Mouse (Mus musculus) spleen, adult 2 months (tissue): ENCODE measurements around the gene Map3k19. TPM values are rescaled to one million over a fixed set of nuclear protein-coding genes. Genes with fewer than 3 reads are reported as not detected.

Source experiments
- DNase-seq, 2 experiments: peaks; one replicate each; pipeline versions ENCODE4 v3.0.0 to v3.0.0-alpha.2; 2012 to 2021; ENCODE audit warnings: low spot score in 2 of 2, low read depth in 1 of 2
- H3K27ac ChIP-seq: fragments of 200-500 bp; 2 replicates; pipeline ENCODE4 v1.5.1; 2012; ENCODE audit warnings: low read length, inconsistent platforms; ENCODE audit not compliant: insufficient read depth
- H3K27me3 ChIP-seq: fragments of 200-500 bp; 2 replicates; pipeline ENCODE4 v1.6.1; 2012; ENCODE audit warnings: mild to moderate bottlenecking, moderate library complexity, low read length, inconsistent platforms; ENCODE audit not compliant: control insufficient read depth, insufficient read depth
- H3K36me3 ChIP-seq: fragments of 200-500 bp; 2 replicates; pipeline ENCODE4 v1.6.1; 2012; ENCODE audit warnings: mild to moderate bottlenecking, low read length, inconsistent platforms; ENCODE audit not compliant: control insufficient read depth, insufficient read depth
- H3K4me1 ChIP-seq: fragments of 200-500 bp; 2 replicates; pipeline ENCODE4 v1.6.1; 2011; ENCODE audit warnings: inconsistent platforms; ENCODE audit not compliant: control insufficient read depth, insufficient read depth, insufficient read length
- H3K4me3 ChIP-seq: fragments of 200-500 bp; 2 replicates; pipeline ENCODE4 v1.5.1; 2011; ENCODE audit warnings: mild to moderate bottlenecking, inconsistent platforms; ENCODE audit not compliant: insufficient read depth, insufficient read length; ENCODE audit errors: extremely low read depth
- CTCF ChIP-seq: fragments of 200-500 bp; IDR thresholded peaks from 2 replicates; pipeline ENCODE4 v1.5.1; 2011; ENCODE audit warnings: mild to moderate bottlenecking, inconsistent platforms; ENCODE audit not compliant: insufficient read depth, insufficient read length, insufficient replicate concordance; ENCODE audit errors: extremely low read depth
- POLR2A ChIP-seq: fragments of 200-500 bp; IDR thresholded peaks from 2 replicates; pipeline ENCODE4 v1.6.1; 2011; ENCODE audit warnings: low read depth, low read length, inconsistent platforms
- WGBS: fragments of 180-500 bp; shearing (Covaris S2); methylation state at CpG from one replicate; pipeline ENCODE4 v1.1.7; 2018; 5-methylcytosine and 5-hydroxymethylcytosine counted together
- polyA plus RNA-seq: library from polyadenylated mRNA; depleted of rRNA; stranded (reverse); fragments of >200 nt; gene quantifications from 2 replicates; pipeline ENCODE4 v1.2.3, GENCODE M21; 2012

Gene Map3k19
- polyA plus RNA-seq, 1 experiment = 2.1 TPM

DNA sequence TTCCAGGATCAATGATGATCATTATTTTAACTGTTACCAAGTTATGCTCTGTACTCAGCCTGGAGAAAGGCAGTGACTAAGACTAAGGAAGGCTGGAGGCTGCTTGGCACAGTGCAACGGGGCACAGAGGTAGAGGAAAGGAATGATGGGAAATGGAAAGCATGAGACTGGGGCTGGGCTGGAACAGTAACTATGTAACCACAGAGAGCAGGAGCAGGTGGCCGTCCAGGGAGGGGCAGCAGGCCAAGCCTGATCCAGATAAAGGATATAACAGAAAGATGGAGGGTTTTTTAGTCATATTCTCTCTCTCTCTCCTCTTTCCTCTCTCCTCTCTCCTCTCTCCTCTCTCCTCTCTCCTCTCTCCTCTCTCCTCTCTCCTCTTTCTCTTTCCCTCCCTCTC, 21.1 kb downstream of the Map3k19 start:
- no peak overlapping the region for H3K4me3 ChIP-seq
- no peak overlapping the region for H3K27ac ChIP-seq
- DNase-seq = no peak
- H3K36me3 ChIP-seq = no peaks in the 10 kb centered on the region
- TF ChIP-seq POLR2A = no peak
- WGBS = 26% methylated on average over 2 of the region's 2 CpGs
- H3K27me3 ChIP-seq = no peaks in the 10 kb centered on the region
- peaks cover 3% of the 10 kb centered on the region; the same call in 1 of the 2 replicates for H3K4me1 ChIP-seq

DNA sequence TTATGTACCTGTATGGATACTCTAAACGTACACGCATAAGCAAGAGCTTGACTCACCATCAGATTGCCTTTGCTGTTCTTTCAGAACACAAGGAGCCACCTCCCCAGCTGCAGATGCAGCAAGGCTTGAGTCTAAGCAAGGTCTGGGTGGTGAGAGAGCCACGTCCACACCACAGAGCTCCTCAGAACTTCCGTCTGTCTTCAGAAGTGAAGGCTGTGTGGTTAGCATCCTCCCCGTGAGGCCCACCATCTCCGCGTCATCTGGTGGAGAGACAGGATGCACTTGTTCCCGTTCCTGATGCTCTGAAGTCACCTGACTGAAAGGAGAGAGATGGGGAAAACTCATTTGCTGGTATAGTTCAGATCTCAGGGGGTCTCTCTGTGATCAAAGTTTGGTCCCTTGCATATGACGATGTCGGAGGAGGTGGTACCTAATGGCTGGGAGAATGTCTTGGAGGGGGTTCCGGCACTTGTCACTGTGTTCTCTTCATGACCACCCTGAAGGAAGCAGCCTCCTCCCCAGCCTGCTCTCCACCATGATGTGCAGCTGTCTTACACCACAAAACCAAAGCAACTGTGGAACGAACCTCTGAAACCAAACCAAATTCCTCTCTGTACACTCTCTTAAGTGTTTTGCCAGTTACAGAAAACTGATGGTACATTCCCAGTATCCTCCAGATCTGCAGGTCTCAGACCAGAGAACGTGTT, 24.5 kb downstream of the Map3k19 start:
- Histone ChIP-seq H3K27ac (no peak overlapping the region), H3K27me3 (no peaks in the 10 kb centered on the region), H3K36me3 (no peaks in the 10 kb centered on the region), H3K4me1 (no peaks in the 10 kb centered on the region), H3K4me3 (no peak overlapping the region)
- DNase-seq = peak; percentile 5 to 14
- no peak for TF ChIP-seq CTCF
- no peak for TF ChIP-seq POLR2A
- 19% methylated on average over 13 of the region's 13 CpGs for WGBS

DNA sequence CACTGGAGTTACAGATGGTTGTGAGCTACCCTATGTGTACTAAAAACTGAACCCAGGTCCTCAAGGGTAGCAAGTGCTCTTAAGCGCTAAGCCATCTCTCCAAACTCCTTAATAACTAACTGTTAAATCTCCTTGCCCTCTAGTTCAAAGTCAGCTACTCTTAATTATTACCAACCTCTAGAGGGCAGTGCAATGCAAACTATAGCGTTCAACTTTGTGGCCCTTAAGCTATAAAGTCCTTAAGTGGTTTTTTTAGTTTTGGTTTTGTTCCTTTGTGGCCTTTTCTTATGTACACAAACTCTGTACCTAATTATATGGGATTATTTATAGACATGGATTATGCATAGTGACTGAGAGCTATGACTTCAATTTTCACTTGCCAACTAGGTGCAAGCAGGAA, 27.5 kb downstream of the Map3k19 start:
- H3K4me1 ChIP-seq = no peaks in the 10 kb centered on the region
- H3K27ac ChIP-seq = no peak overlapping the region
- H3K4me3 ChIP-seq = no peak overlapping the region
- TF ChIP-seq POLR2A (no peak), CTCF (no peak)
- H3K27me3 ChIP-seq = no peaks in the 10 kb centered on the region
- H3K36me3 ChIP-seq = no peaks in the 10 kb centered on the region
- peak; percentile 15 to 45 for DNase-seq
- WGBS = 17% methylated on average over 2 of the region's 2 CpGs

DNA sequence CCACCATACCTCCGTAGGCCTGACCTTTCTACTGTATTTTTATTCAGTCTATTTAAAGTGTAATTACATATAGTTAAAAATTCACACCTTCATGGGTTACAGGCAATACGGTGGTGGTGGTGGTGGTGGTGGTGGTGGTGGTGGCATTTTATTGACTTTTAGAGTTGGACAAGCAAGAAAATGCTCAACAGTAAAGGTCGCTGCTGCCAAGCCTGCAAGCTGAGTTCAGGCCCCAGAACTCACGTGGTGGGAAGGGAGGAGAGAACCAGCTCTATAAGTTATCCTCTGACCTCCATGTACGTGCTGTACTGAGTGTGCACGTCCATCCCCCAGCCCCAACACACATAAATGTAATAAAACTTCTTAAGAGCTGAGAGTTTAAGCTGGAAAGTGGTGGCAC, 38.5 kb downstream of the Map3k19 start:
- Histone ChIP-seq H3K27ac (no peak overlapping the region), H3K27me3 (no peaks in the 10 kb centered on the region), H3K36me3 (no peaks in the 10 kb centered on the region), H3K4me3 (no peak overlapping the region), H3K4me1 (no peaks in the 10 kb centered on the region; the same call in 1 of the 2 replicates)
- no peak for DNase-seq
- TF ChIP-seq POLR2A (no peak), CTCF (no peak)
- 89% methylated on average over 6 of the region's 6 CpGs for WGBS

DNA sequence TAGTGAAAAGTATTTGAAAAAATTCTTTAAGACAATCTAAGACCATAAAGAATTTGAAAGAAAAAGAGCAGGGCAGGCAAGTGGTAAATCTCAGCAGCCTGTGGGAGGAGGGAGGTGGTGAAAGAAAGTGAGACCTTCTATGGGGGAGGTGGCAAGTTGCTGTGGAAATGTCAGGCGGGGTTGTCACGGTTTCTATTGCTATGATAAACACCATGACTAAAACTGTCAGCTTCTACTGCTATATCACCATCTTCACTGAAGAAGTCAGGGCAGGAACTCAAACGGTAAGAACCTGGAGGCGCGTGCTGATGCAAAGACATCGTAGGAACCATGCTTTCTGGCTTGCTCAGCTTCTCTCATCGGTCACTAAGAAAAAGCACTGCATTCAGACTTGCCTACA, 41.9 kb downstream of the Map3k19 start:
- no peak for DNase-seq
- no peak for TF ChIP-seq CTCF
- no peak for TF ChIP-seq POLR2A
- 74% methylated on average over 7 of the region's 7 CpGs for WGBS
- Histone ChIP-seq H3K36me3 (peaks cover 2% of the 10 kb centered on the region; the same call in 1 of the 2 replicates), H3K4me1 (no peaks in the 10 kb centered on the region; the same call in 1 of the 2 replicates), H3K4me3 (no peak overlapping the region), H3K27me3 (no peaks in the 10 kb centered on the region), H3K27ac (no peak overlapping the region)

DNA sequence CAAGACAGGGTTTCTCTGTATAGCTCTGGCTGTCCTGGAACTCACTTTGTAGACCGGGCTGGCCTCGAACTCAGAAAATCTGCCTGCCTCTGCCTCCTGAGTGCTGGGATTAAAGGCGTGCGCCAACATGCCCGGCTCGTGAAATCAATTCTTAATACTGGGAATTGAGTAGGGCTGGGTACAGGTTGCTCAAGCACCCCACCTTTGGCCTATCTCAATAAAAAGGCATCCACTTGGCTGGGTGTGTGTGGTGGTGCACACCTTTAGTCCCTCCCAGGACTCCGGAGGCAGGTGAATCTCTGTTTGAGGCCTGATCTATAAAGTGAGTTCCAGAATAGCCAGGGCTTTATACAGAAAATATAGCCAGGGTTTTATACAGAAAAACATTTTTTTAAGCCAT, 46.2 kb downstream of the Map3k19 start:
- no peak overlapping the region for H3K27ac ChIP-seq
- no peak overlapping the region for H3K4me3 ChIP-seq
- 94% methylated on average over 7 of the region's 7 CpGs for WGBS
- peaks cover 11% of the 10 kb centered on the region for H3K36me3 ChIP-seq
- H3K4me1 ChIP-seq = no peaks in the 10 kb centered on the region; the same call in 1 of the 2 replicates
- H3K27me3 ChIP-seq = no peaks in the 10 kb centered on the region
- DNase-seq = no peak
- TF ChIP-seq POLR2A = no peak
- no peak for TF ChIP-seq CTCF

DNA sequence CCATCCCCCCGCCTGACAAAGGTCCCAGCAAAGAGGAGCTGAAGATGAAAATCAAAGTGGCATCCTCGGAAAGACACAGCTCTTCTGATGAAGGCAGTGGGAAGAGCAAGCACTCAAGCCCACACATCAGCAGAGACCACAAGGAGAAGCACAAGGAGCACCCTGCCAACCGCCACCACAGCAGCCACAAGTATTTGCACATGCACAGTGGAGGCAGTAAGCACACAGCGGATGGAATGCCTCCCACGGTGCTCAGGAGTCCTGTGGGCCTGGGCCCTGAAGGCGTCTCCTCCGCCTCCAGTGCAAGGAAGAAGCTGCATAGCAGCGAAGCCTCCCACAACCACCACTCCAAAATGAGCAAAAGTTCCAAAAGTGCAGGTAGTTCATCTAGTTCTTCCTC, 51.9 kb downstream of the Map3k19 start:
- H3K36me3 ChIP-seq = peaks cover 36% of the 10 kb centered on the region
- DNase-seq = no peak

More for the DNA sequence above, 51.9 kb downstream of the Map3k19 start:
- no peak overlapping the region for H3K4me3 ChIP-seq
- H3K4me1 ChIP-seq = no peaks in the 10 kb centered on the region
- 96% methylated on average over 8 of the region's 8 CpGs for WGBS
- H3K27ac ChIP-seq = no peak overlapping the region
- no peak for TF ChIP-seq CTCF
- no peak for TF ChIP-seq POLR2A
- no peaks in the 10 kb centered on the region for H3K27me3 ChIP-seq
